Mouse (Mus musculus): ENCODE results near the gene Gm21586.
"Not testable (repeated sequence)": the region's sequence is repeated elsewhere in the genome, so short reads cannot be mapped to it uniquely, and the experiment has no call there.

Gm21586 gene

DNA sequence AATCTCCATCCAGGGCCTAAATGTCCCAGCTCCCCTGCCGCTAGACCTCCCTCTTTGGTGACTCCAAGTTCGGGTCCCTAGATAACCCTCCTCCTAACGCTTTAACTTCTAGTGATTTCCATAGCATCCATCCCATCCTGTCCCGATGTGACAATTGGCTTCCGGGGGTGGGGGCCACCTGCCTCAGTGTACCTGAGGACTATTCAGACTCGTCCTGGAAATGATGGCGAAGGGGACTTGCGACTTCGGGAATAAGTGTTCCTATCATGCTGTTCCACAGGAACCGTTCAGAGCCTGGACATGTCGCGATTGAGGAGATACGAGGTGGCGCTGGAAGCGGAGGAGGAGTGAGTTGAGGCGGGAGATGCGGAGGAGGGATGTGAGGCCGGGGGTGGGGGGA, at the start of gene Gm21586:
TSS of gene Gm21586 (plus strand) at position 301 of the 400 bp plus-strand sequence.
- not testable (repeated sequence) for DNase-seq (ENCODE audit: low spot score in 2 of 2)

DNA sequence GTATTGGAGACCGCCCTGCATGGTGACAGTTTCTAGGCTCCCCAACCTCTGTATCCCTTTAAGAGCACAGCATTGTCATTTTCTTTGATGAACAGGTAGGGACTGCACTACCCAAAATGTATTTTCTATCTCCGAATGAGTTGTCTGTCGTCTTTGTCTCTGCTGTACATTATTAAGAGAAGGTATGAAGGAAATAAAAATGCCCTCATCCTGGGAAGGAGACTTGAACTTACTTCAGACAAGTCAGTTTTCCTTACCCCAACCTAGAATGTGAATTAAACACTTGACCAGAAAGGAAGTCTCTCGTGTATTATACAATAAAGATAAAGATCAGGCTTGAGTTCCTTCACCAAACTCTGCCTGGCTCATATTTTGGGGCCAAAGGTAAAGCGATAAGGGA, 27.3 kb downstream of the Gm21586 start, which contains the start of gene Gm2163:
TSS of gene Gm2163 (plus strand) at position 301 of the 400 bp plus-strand sequence.
- DNase-seq (ENCODE audit: low spot score in 2 of 2): not testable (repeated sequence)

Measured in thymus, postnatal 10 days (tissue).